Mouse (Mus musculus): ENCODE data around the gene Mdn1.

GRCm38 (mm10) chr4:32798976-32799375, 142.1 kb downstream of the Mdn1 start:
- TF ChIP-seq HCFC1 (IDR thresholded peaks at IDR 0.05; ENCODE audit: borderline replicate concordance, insufficient read depth, low read length) (no peak), ZC3H11A (IDR thresholded peaks at IDR 0.05; ENCODE audit: borderline replicate concordance, low read depth, low read length) (no peak), MAFK (IDR thresholded peaks at IDR 0.05; ENCODE audit: insufficient read depth, low read depth, low read length) (no peak), ZNF384 (IDR thresholded peaks at IDR 0.05; ENCODE audit: low read depth, low read length) (no peak)
